Mouse (Mus musculus) neural tube, embryonic 14.5 days (tissue): Measurements from ENCODE around the gene Opa3. TPM values are rescaled to one million over a fixed set of nuclear protein-coding genes. Genes with fewer than 3 reads are reported as not detected.

Source experiments
- ATAC-seq: fragments of 200-750 bp; cut with Nextera tagmentation; 2 replicates; pipeline ENCODE4 v1.8.0; 2017; ENCODE audit warnings: low read depth, mild to moderate bottlenecking, moderate TSS enrichment, moderate library complexity
- H3K27ac ChIP-seq: fragments of 300-500 bp; sonication (generic); 2 replicates; pipeline ENCODE4 v1.5.1; 2014; ENCODE audit warnings: low read depth, mild to moderate bottlenecking, control low read depth, low read length, moderate library complexity, mixed read lengths
- H3K27me3 ChIP-seq: fragments of 300-500 bp; sonication (generic); 2 replicates; pipeline ENCODE4 v1.6.1; 2014; ENCODE audit warnings: low read length; ENCODE audit not compliant: control insufficient read depth, insufficient read depth
- H3K36me3 ChIP-seq: fragments of 300-500 bp; sonication (generic); 2 replicates; pipeline ENCODE4 v1.6.1; 2014; ENCODE audit warnings: low read length, mixed read lengths; ENCODE audit not compliant: control insufficient read depth, insufficient read depth
- H3K4me1 ChIP-seq: fragments of 300-500 bp; sonication (generic); 2 replicates; pipeline ENCODE4 v1.6.1; 2014; ENCODE audit warnings: low read length; ENCODE audit not compliant: control insufficient read depth, insufficient read depth
- H3K4me2 ChIP-seq: fragments of 300-500 bp; sonication (generic); 2 replicates; pipeline ENCODE4 v1.6.1; 2014; ENCODE audit warnings: mild to moderate bottlenecking, low read depth, low read length, control low read depth
- H3K4me3 ChIP-seq: fragments of 300-500 bp; sonication (generic); 2 replicates; pipeline ENCODE4 v1.5.1; 2014; ENCODE audit warnings: low read depth, low read length, control low read depth, mixed read lengths
- H3K9ac ChIP-seq: fragments of 300-500 bp; sonication (generic); replicated peaks from 2 replicates; pipeline ENCODE4 v1.6.1; 2014; ENCODE audit warnings: low read depth, mild to moderate bottlenecking, control low read depth, low read length, mixed read lengths
- H3K9me3 ChIP-seq: fragments of 300-500 bp; sonication (generic); 2 replicates; pipeline ENCODE4 v1.6.1; 2016; ENCODE audit warnings: low read length; ENCODE audit not compliant: control insufficient read depth
- WGBS: fragments of 180-500 bp; shearing (Covaris S2); extraction: QIAGEN DNeasy Blood & Tissue Kit; methylation state at CpG from one replicate; pipeline ENCODE4 v1.1.7; 2014; 5-methylcytosine and 5-hydroxymethylcytosine counted together
- polyA plus RNA-seq: library from polyadenylated mRNA; unstranded; fragments of >200 nt; fragmentation: Nextera tagmentation; extraction: Ambion mirVana; gene quantifications from 2 replicates; pipeline ENCODE4 v1.2.1, GENCODE M21; 2014

Opa3 gene
- polyA plus RNA-seq = 36.6 and 37.6 TPM in 2 replicates

- Histone ChIP-seq H3K27me3 (no peaks in the 10 kb centered on the region), H3K9me3 (no peaks in the 10 kb centered on the region), H3K9ac (peak within 1 kb of the TSS; percentile 83), H3K4me3 (peak within 1 kb of the TSS; percentile 60), H3K36me3 (no peaks in the 10 kb centered on the region), H3K27ac (peak within 1 kb of the TSS; percentile 100), H3K4me1 (peaks cover 20% of the 10 kb centered on the region), H3K4me2 (peak within 1 kb of the TSS; percentile 87)
- peak; percentile 96 for ATAC-seq
- under 1% methylated on average over 81 of the region's 91 CpGs for WGBS
Measured at GRCm38 (mm10) chr7:19227883-19228792, at the start of gene Opa3. Opa3 (plus strand) TSS chr7:19228334.

GRCm38 (mm10) chr7:19178443-19179092 lies 49.6 kb upstream of the Opa3 start:
- 7% methylated on average over 27 of the region's 27 CpGs for WGBS
- H3K4me3 ChIP-seq = peak overlapping the region; percentile 26; the same call in 1 of the 2 replicates
- H3K27me3 ChIP-seq = 0 out of 2 replicates have a peak, but pooled peaks cover 9% of the 10 kb centered on the region
- no peaks in the 10 kb centered on the region for H3K9me3 ChIP-seq
- H3K9ac ChIP-seq = no peak overlapping the region
- peaks cover 9% of the 10 kb centered on the region; the same call in 1 of the 2 replicates for H3K36me3 ChIP-seq
- peaks cover 16% of the 10 kb centered on the region for H3K4me1 ChIP-seq
- peak overlapping the region; percentile 67 for H3K4me2 ChIP-seq
- no peak for ATAC-seq
- no peak overlapping the region for H3K27ac ChIP-seq

- H3K4me1 ChIP-seq = peaks cover 16% of the 10 kb centered on the region
- H3K36me3 ChIP-seq = peaks cover 12% of the 10 kb centered on the region; the same call in 1 of the 2 replicates
- H3K4me2 ChIP-seq = peak overlapping the region; percentile 67
- WGBS = under 1% methylated on average over 29 of the region's 32 CpGs
- ATAC-seq = no peak
- no peak overlapping the region for H3K27ac ChIP-seq
- H3K9ac ChIP-seq = 0 out of 2 replicates have a peak overlapping the region, but pooled peaks have one; percentile 11
- no peaks in the 10 kb centered on the region for H3K9me3 ChIP-seq
- peak overlapping the region; percentile 26 for H3K4me3 ChIP-seq
- H3K27me3 ChIP-seq = 0 out of 2 replicates have a peak, but pooled peaks cover 9% of the 10 kb centered on the region
Measured at GRCm38 (mm10) chr7:19179173-19179572, 49.0 kb upstream of the Opa3 start.

DNA sequence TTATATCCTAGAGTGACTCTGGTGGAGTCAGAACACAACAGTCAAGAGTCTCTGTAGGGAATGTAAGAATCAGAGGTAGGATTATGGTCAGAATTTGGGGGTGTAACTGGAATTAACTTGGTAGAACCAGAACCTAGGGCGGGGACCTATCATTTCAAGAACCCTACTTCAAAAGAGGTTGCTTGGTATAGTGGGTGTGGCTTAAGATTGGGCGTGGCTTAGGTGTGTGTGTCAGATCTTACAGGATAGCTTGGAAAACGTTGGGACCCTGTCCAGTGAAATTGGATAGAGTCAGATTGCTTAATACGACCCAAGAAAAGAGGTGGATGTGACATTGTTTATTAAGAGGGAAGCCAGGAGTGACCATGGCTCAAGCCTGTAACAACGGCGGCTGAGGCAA lies 48.2 kb upstream of the Opa3 start:
- Histone ChIP-seq H3K9ac (no peak overlapping the region), H3K4me1 (peaks cover 19% of the 10 kb centered on the region)
- WGBS = 44% methylated on average over 6 of the region's 6 CpGs

DNA sequence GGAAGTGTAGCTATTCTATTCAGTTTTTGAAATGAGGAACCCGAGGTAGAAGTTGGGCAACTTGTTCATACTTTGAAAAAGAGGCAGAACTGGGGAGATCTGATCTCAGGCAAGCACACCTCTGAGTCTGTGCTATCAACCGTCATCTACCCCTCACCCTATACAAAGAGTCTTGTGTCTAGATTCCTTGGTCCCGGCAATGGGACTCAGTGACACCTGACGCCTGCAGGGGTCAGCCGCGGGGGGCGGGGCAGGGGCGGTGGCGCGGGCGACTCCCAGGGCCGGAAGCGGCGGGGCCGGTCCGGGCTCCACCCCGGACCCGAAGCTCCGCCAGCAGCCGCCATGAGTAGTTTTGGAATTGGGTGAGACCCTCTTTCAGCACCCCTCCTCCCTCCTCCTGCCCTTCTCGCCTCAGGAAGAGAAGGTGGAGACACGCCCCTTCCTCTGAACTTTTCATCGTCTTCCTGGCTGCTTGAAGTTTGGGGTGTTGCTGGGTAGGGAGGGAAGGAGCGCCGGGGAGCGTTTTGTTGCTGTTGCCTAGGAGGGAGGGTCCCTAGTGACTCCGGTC lies 47.2 kb upstream of the Opa3 start:
- 0 out of 2 replicates have a peak, but pooled peaks cover 9% of the 10 kb centered on the region for H3K27me3 ChIP-seq
- peak overlapping the region; percentile 27 for H3K4me3 ChIP-seq
- ATAC-seq = no peak
- H3K27ac ChIP-seq = no peak overlapping the region
- H3K9ac ChIP-seq = peak overlapping the region; percentile 28
- H3K9me3 ChIP-seq = no peaks in the 10 kb centered on the region
- WGBS = 2% methylated on average over 27 of the region's 27 CpGs
- H3K4me1 ChIP-seq = peaks cover 22% of the 10 kb centered on the region
- peaks cover 18% of the 10 kb centered on the region for H3K36me3 ChIP-seq
- H3K4me2 ChIP-seq = peak overlapping the region; percentile 46

More for the DNA sequence above, 48.2 kb upstream of the Opa3 start:
- Histone ChIP-seq H3K9me3 (no peaks in the 10 kb centered on the region), H3K27ac (no peak overlapping the region), H3K36me3 (peaks cover 12% of the 10 kb centered on the region; the same call in 1 of the 2 replicates), H3K4me3 (peak overlapping the region; percentile 26; the same call in 1 of the 2 replicates), H3K4me2 (peak overlapping the region; percentile 67; the same call in 1 of the 2 replicates), H3K27me3 (0 out of 2 replicates have a peak, but pooled peaks cover 9% of the 10 kb centered on the region)
- ATAC-seq = no peak

- H3K27me3 ChIP-seq = 0 out of 2 replicates have a peak, but pooled peaks cover 6% of the 10 kb centered on the region
- peak overlapping the region; percentile 56 for H3K27ac ChIP-seq
- peaks cover 8% of the 10 kb centered on the region; the same call in 1 of the 2 replicates for H3K4me1 ChIP-seq
- peaks cover 31% of the 10 kb centered on the region for H3K36me3 ChIP-seq
- no peak overlapping the region for H3K9ac ChIP-seq
- H3K4me3 ChIP-seq = no peak overlapping the region
- WGBS = 89% methylated on average over 2 of the region's 2 CpGs
- ATAC-seq = 0 out of 2 replicates have a peak, but pooled peaks have one; percentile 4
- no peaks in the 10 kb centered on the region for H3K9me3 ChIP-seq
- H3K4me2 ChIP-seq = no peak overlapping the region
Measured at GRCm38 (mm10) chr7:19184250-19184649, 43.9 kb upstream of the Opa3 start.

DNA sequence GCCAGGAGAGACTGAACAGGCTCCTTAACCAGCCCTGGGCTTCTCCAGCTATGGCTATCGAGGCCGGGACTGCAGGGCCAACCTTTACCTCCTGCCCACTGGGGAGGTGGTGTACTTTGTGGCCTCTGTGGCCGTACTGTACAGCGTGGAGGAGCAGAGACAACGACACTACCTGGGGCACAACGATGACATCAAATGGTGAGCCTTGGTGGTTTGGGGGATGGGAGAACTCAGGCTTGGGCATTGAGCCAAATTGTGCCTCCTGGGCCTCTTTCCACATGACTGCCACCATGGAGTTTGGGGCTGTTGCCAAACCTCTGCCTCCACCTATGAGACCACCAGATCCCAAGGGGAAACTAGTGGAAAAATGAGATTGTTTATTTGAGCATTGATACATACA lies 43.4 kb upstream of the Opa3 start:
- WGBS = 40% methylated on average over 6 of the region's 6 CpGs
- no peaks in the 10 kb centered on the region for H3K9me3 ChIP-seq
- peaks cover 8% of the 10 kb centered on the region; the same call in 1 of the 2 replicates for H3K4me1 ChIP-seq
- H3K4me3 ChIP-seq = no peak overlapping the region
- peak; percentile 42; the same call in 1 of the 2 replicates for ATAC-seq
- peaks cover 31% of the 10 kb centered on the region for H3K36me3 ChIP-seq
- H3K9ac ChIP-seq = no peak overlapping the region
- no peak overlapping the region for H3K4me2 ChIP-seq
- 0 out of 2 replicates have a peak, but pooled peaks cover under 1% of the 10 kb centered on the region for H3K27me3 ChIP-seq
- peak overlapping the region; percentile 56 for H3K27ac ChIP-seq

DNA sequence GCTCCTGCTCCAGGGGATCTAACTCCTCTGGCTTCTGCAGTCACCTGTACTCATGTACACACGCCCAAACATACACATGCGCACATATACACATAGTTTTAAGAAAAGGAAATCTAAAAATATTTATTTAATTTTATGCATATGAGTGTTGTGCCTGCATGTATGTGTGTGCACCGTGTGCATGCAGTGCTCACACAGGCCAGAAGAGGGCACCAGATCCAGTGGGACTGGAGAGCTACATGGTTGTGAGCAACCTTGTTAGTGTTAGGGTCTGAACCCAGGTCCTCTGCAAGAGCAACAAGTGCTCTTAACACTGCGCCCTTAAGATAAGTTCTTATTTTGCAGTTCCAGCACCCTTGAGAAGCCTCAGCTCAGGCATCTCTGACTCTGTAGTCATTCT lies 33.5 kb upstream of the Opa3 start:
- Histone ChIP-seq H3K4me2 (no peak overlapping the region), H3K4me3 (no peak overlapping the region), H3K27ac (no peak overlapping the region), H3K36me3 (peaks cover 37% of the 10 kb centered on the region), H3K9me3 (no peaks in the 10 kb centered on the region), H3K9ac (no peak overlapping the region), H3K4me1 (no peaks in the 10 kb centered on the region), H3K27me3 (no peaks in the 10 kb centered on the region)
- ATAC-seq = no peak
- 98% methylated on average over 4 of the region's 4 CpGs for WGBS
